Mouse (Mus musculus) heart, postnatal 36 days (tissue): ENCODE measurements around the gene Serpina3k. TPM values are rescaled to one million over a fixed set of nuclear protein-coding genes. Genes with fewer than 3 reads are reported as not detected.
"Not testable (repeated sequence)": the region's sequence is repeated elsewhere in the genome, so short reads cannot be mapped to it uniquely, and the experiment has no call there.

Experiments used
- DNase-seq, 2 experiments: peaks; one replicate each; pipeline ENCODE4 v3.0.0; 2021 to 2022
- intact Hi-C: fragments of 180-260 bp; cut with DNase I; formaldehyde crosslinking; loops from one replicate; pipeline ENCODE4 v1.15.1; 2025
- total RNA-seq, 2 experiments: library from RNA; stranded (reverse); gene quantifications; 2 replicates each; pipeline ENCODE4 v1.2.3; 2021

The Serpina3k gene
- total RNA-seq, 2 experiments from 2014 or later: not detected

- intact Hi-C loops, DNase-seq: not testable (repeated sequence)
These were observed 48.6 kb downstream of the Serpina3k start for GRCm38 (mm10) chr12:104386878-104387277.

- intact Hi-C loops: no loop called here
- DNase-seq: no peak
These were observed 50.2 kb downstream of the Serpina3k start for GRCm38 (mm10) chr12:104388477-104388876.

- DNase-seq, intact Hi-C loops: not testable (repeated sequence)
These were observed 52.8 kb downstream of the Serpina3k start for GRCm38 (mm10) chr12:104391057-104391456.

Other genes with a start within 250 kb of the Serpina3k start
- not detected for gene Serpina5, start 237.4 kb upstream of the Serpina3k start, total RNA-seq
- not detected for gene Serpina3a, start 225.8 kb upstream of the Serpina3k start, total RNA-seq
- gene Serpina3b, start 210.5 kb upstream of the Serpina3k start, total RNA-seq: not detected
- 1 to 10 TPM in 1 of 2 experiments, under 1 TPM in 1; 0.61 to 1.2 TPM for gene Serpina3c, start 184.6 kb upstream of the Serpina3k start, total RNA-seq
- not detected for gene Serpina3f, start 123.9 kb upstream of the Serpina3k start, total RNA-seq
- gene Serpina3g, start 102.2 kb upstream of the Serpina3k start, total RNA-seq: 1 to 10 TPM; 1.4 to 2.0 TPM
- gene Serpina3i, start 75.4 kb upstream of the Serpina3k start, total RNA-seq: under 1 TPM in 1 of 2 experiments, not detected in 1; 0.49 TPM
- gene Serpina3j, start 23.9 kb upstream of the Serpina3k start, total RNA-seq: not detected
- gene Serpina3m, start within 50 bp of the Serpina3k start, total RNA-seq: not detected
- gene Serpina3n, start 68.2 kb downstream of the Serpina3k start, total RNA-seq: 1 to 10 TPM; 5.7 to 8.2 TPM
- gene Gsc, start 134.8 kb downstream of the Serpina3k start, total RNA-seq: not detected